Mouse (Mus musculus) limb, embryonic 15.5 days (tissue): ENCODE measurements around the gene Cfap97d1. TPM values are rescaled to one million over a fixed set of nuclear protein-coding genes. Genes with fewer than 3 reads are reported as not detected.
A peak's percentile ranks its signal among the peaks of the same experiment; 100 is the strongest.

Source experiments
- ATAC-seq: fragments of 200-750 bp; cut with Nextera tagmentation; 2 replicates; pipeline ENCODE4 v1.8.0; 2017; ENCODE audit warnings: low read depth, moderate TSS enrichment; ENCODE audit not compliant: insufficient number of reproducible peaks, low FRiP score, low TSS enrichment
- H3K27ac ChIP-seq: fragments of 300-500 bp; sonication (generic); 2 replicates; pipeline ENCODE4 v1.5.1; 2015; ENCODE audit warnings: moderate library complexity, mild to moderate bottlenecking, inconsistent platforms
- H3K27me3 ChIP-seq: fragments of 300-500 bp; sonication (generic); 2 replicates; pipeline ENCODE4 v1.6.1; 2015; ENCODE audit warnings: inconsistent platforms
- H3K36me3 ChIP-seq: fragments of 300-500 bp; sonication (generic); 2 replicates; pipeline ENCODE4 v1.6.1; 2015; ENCODE audit warnings: inconsistent platforms
- H3K4me1 ChIP-seq: fragments of 300-500 bp; sonication (generic); 2 replicates; pipeline ENCODE4 v1.6.1; 2015; ENCODE audit warnings: inconsistent platforms
- H3K4me2 ChIP-seq: fragments of 300-500 bp; sonication (generic); 2 replicates; pipeline ENCODE4 v1.6.1; 2015; ENCODE audit warnings: mild to moderate bottlenecking, inconsistent platforms
- H3K4me3 ChIP-seq: fragments of 300-500 bp; sonication (generic); 2 replicates; pipeline ENCODE4 v1.5.1; 2015; ENCODE audit warnings: mild to moderate bottlenecking, inconsistent platforms
- H3K9ac ChIP-seq: fragments of 300-500 bp; sonication (generic); 2 replicates; pipeline ENCODE4 v1.6.1; 2015; ENCODE audit warnings: inconsistent platforms
- H3K9me3 ChIP-seq: fragments of 300-500 bp; sonication (generic); 2 replicates; pipeline ENCODE4 v1.6.1; 2016; ENCODE audit warnings: inconsistent platforms
- WGBS: fragments of 180-500 bp; shearing (Covaris S2); methylation state at CpG from one replicate; pipeline ENCODE4 v1.1.7; 2015; 5-methylcytosine and 5-hydroxymethylcytosine counted together
- polyA plus RNA-seq: library from polyadenylated mRNA; unstranded; fragments of >200 nt; fragmentation: Nextera tagmentation; extraction: Ambion mirVana; gene quantifications from 2 replicates; pipeline ENCODE4 v1.2.1, GENCODE M21; 2015

Cfap97d1 gene
- polyA plus RNA-seq, 1 experiment from 2014 or later = not detected

DNA sequence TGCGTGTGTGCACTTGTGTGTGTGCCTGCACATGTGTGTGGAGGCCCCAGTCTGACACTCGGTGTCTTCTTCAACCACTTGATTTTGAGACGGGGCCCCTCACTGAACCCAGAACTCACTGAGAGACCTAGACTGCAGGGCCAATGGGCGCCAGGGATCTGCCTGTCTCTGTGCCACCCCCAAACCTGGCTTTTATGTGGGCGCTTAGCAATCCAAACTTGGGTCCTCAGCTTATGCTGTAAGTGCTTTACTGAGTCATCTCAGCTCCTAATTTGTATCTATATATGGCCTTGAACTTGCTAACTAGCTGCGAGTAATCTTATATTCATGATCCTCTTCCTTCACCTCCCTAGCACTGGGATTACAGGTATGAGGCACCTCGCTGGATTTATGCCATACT, 8.3 kb downstream of the Cfap97d1 start:
- Histone ChIP-seq H3K27ac (no peak overlapping the region), H3K36me3 (no peaks in the 10 kb centered on the region), H3K4me1 (no peaks in the 10 kb centered on the region), H3K9me3 (no peaks in the 10 kb centered on the region), H3K4me2 (no peak overlapping the region), H3K9ac (no peak overlapping the region), H3K4me3 (no peak overlapping the region), H3K27me3 (no peaks in the 10 kb centered on the region)
- no peak for ATAC-seq
- WGBS = 88% methylated on average over 7 of the region's 7 CpGs

DNA sequence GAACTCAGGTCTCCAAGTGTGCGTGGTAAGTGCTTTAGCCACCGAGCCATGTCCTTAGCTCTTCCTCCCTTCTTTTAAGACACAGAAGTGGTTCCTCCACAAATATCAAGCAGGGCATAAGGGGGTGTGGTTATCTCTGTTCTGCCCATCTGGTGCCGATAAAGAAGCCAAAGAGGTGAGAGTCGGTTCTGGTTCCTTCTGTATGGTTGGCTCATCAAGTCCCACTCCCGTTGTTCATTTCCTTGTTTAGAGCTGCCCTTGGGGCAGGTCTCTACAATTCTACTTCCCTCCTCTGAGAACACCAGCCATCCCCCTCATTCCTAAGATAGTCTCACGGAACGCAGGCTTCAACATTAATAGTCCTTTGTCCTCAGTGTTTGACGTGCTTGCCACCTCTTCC, 10.0 kb downstream of the Cfap97d1 start:
- WGBS = 52% methylated on average over 8 of the region's 8 CpGs
- H3K4me3 ChIP-seq = no peak overlapping the region
- H3K9ac ChIP-seq = no peak overlapping the region
- H3K27me3 ChIP-seq = no peaks in the 10 kb centered on the region
- H3K27ac ChIP-seq = no peak overlapping the region
- H3K4me1 ChIP-seq = no peaks in the 10 kb centered on the region
- no peaks in the 10 kb centered on the region for H3K9me3 ChIP-seq
- no peak for ATAC-seq
- no peaks in the 10 kb centered on the region for H3K36me3 ChIP-seq
- H3K4me2 ChIP-seq = no peak overlapping the region

- WGBS = 87% methylated on average over 7 of the region's 7 CpGs
- no peaks in the 10 kb centered on the region for H3K27me3 ChIP-seq
- H3K4me3 ChIP-seq = no peak overlapping the region
These were observed 11.9 kb downstream of the Cfap97d1 start for GRCm38 (mm10) chr11:101995938-101996337.

DNA sequence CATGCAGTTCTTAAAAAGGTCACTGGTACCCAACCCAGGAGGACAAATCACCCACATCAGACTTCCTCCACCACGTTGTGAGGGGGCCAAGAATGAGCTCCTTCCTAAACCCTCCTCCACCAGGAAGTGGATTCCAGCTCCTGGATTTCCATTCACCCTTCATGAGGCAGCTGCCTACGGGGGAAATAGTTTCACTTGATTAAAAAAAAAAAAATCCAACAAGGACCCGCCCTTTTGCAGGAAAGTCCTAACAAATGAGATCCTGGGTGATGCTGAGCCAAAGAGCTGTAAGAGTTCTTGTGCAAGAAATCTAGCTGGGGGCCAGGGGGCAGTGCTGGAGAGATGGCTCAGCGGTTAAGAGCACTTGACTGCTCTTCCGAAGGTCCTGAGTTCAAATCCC, 14.2 kb downstream of the Cfap97d1 start:
- Histone ChIP-seq H3K27me3 (no peaks in the 10 kb centered on the region), H3K27ac (no peak overlapping the region), H3K4me2 (no peak overlapping the region), H3K36me3 (no peaks in the 10 kb centered on the region), H3K4me1 (no peaks in the 10 kb centered on the region), H3K9me3 (no peaks in the 10 kb centered on the region), H3K4me3 (no peak overlapping the region), H3K9ac (no peak overlapping the region)
- no peak for ATAC-seq
- WGBS = 39% methylated on average over 5 of the region's 5 CpGs

More at GRCm38 (mm10) chr11:101995938-101996337, 11.9 kb downstream of the Cfap97d1 start:
- no peaks in the 10 kb centered on the region for H3K36me3 ChIP-seq
- no peak overlapping the region for H3K27ac ChIP-seq
- H3K9me3 ChIP-seq = no peaks in the 10 kb centered on the region
- no peaks in the 10 kb centered on the region for H3K4me1 ChIP-seq
- H3K9ac ChIP-seq = no peak overlapping the region
- no peak overlapping the region for H3K4me2 ChIP-seq
- no peak for ATAC-seq

DNA sequence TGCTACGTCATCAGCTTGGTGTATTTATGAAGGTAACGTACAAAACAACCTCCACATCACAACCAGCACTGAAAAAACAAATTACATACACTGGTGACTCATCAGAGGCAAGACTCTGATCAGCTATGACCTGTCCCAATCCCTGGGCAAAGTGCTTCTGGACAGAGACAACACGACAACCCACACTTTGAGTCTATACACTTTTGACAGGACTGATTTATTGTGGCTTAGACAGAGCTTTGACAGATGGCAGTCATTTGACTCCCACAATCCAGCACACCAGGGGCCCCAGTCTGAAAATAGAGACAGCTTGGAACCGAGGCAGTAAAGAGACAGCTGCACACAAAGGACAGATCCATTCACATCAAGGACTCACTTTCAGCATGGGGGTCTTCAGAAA, 15.4 kb downstream of the Cfap97d1 start:
- H3K27ac ChIP-seq = no peak overlapping the region
- no peak for ATAC-seq
- no peaks in the 10 kb centered on the region for H3K27me3 ChIP-seq
- H3K9ac ChIP-seq = no peak overlapping the region
- no peak overlapping the region for H3K4me2 ChIP-seq
- 57% methylated on average over 4 of the region's 4 CpGs for WGBS
- H3K36me3 ChIP-seq = no peaks in the 10 kb centered on the region
- no peak overlapping the region for H3K4me3 ChIP-seq
- H3K9me3 ChIP-seq = no peaks in the 10 kb centered on the region
- no peaks in the 10 kb centered on the region for H3K4me1 ChIP-seq

- Histone ChIP-seq H3K36me3 (peaks cover 13% of the 10 kb centered on the region; the same call in 1 of the 2 replicates), H3K4me1 (no peaks in the 10 kb centered on the region), H3K9ac (no peak overlapping the region), H3K27me3 (no peaks in the 10 kb centered on the region), H3K9me3 (no peaks in the 10 kb centered on the region), H3K4me2 (no peak overlapping the region), H3K4me3 (no peak overlapping the region), H3K27ac (no peak overlapping the region)
- WGBS = 89% methylated on average over 8 of the region's 8 CpGs
- no peak for ATAC-seq
These were observed 20.2 kb downstream of the Cfap97d1 start for GRCm38 (mm10) chr11:102004251-102004650.

- peaks cover 13% of the 10 kb centered on the region; the same call in 1 of the 2 replicates for H3K36me3 ChIP-seq
These were observed 22.2 kb downstream of the Cfap97d1 start for GRCm38 (mm10) chr11:102006271-102006670.

GRCm38 (mm10) chr11:102006688-102007087, 22.6 kb downstream of the Cfap97d1 start:
- Histone ChIP-seq H3K27ac (no peak overlapping the region), H3K9ac (no peak overlapping the region), H3K4me3 (no peak overlapping the region), H3K9me3 (no peaks in the 10 kb centered on the region), H3K27me3 (no peaks in the 10 kb centered on the region), H3K4me2 (no peak overlapping the region), H3K4me1 (peaks cover 10% of the 10 kb centered on the region; the same call in 1 of the 2 replicates), H3K36me3 (peaks cover 13% of the 10 kb centered on the region; the same call in 1 of the 2 replicates)
- 88% methylated on average over 5 of the region's 5 CpGs for WGBS
- ATAC-seq = no peak

More at GRCm38 (mm10) chr11:102006271-102006670, 22.2 kb downstream of the Cfap97d1 start:
- no peak overlapping the region for H3K4me3 ChIP-seq
- H3K27ac ChIP-seq = no peak overlapping the region
- ATAC-seq = no peak
- H3K9ac ChIP-seq = no peak overlapping the region
- no peaks in the 10 kb centered on the region for H3K27me3 ChIP-seq
- H3K4me1 ChIP-seq = peaks cover 10% of the 10 kb centered on the region; the same call in 1 of the 2 replicates
- 77% methylated on average over 9 of the region's 9 CpGs for WGBS
- H3K9me3 ChIP-seq = no peaks in the 10 kb centered on the region
- H3K4me2 ChIP-seq = no peak overlapping the region

GRCm38 (mm10) chr11:102008372-102008771, 24.3 kb downstream of the Cfap97d1 start:
- Histone ChIP-seq H3K4me2 (no peak overlapping the region), H3K27me3 (no peaks in the 10 kb centered on the region), H3K36me3 (peaks cover 22% of the 10 kb centered on the region), H3K9ac (no peak overlapping the region), H3K27ac (no peak overlapping the region), H3K4me1 (peaks cover 10% of the 10 kb centered on the region; the same call in 1 of the 2 replicates), H3K9me3 (no peaks in the 10 kb centered on the region), H3K4me3 (no peak overlapping the region)
- ATAC-seq = no peak
- WGBS = 88% methylated on average over 8 of the region's 8 CpGs

DNA sequence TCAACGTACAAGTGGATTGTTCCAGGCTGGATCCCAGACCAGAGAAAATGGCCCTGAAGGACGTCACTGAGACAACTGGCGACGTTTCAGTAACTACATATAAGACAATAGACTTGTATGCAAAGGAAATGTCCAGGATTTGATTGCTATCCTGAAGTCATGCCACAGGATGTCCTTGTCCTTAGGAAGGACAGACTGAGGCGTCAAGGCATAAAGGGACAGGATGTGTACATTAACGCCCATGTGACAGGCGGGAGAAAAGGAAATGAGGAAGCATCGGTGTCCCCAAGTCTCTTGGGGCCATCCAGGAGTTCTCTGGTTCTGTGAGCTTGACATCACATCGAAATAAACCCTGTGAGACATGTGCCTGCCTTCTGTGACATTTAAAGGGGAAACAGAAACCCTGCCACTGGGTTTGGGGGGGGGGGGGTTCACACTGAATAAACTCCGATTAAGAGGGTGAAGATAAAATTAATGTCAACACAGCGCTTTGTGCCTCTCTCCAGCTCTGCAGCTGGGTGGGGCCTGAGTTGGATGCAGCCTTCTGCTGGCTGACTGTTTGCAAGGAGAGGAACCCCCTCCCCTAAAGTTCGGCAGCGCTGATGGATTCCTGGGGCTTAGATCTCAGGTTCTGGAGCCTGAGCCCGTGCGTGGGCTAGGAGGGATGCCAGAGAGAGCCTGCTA, 25.0 kb downstream of the Cfap97d1 start:
- H3K4me2 ChIP-seq = no peak overlapping the region
- 80% methylated on average over 15 of the region's 15 CpGs for WGBS
- no peak overlapping the region for H3K9ac ChIP-seq
- H3K4me1 ChIP-seq = peaks cover 10% of the 10 kb centered on the region; the same call in 1 of the 2 replicates
- ATAC-seq = no peak
- H3K27me3 ChIP-seq = no peaks in the 10 kb centered on the region
- H3K36me3 ChIP-seq = peaks cover 22% of the 10 kb centered on the region
- peak overlapping the region; percentile 5; the same call in 1 of the 2 replicates for H3K27ac ChIP-seq
- H3K9me3 ChIP-seq = no peaks in the 10 kb centered on the region
- H3K4me3 ChIP-seq = no peak overlapping the region

DNA sequence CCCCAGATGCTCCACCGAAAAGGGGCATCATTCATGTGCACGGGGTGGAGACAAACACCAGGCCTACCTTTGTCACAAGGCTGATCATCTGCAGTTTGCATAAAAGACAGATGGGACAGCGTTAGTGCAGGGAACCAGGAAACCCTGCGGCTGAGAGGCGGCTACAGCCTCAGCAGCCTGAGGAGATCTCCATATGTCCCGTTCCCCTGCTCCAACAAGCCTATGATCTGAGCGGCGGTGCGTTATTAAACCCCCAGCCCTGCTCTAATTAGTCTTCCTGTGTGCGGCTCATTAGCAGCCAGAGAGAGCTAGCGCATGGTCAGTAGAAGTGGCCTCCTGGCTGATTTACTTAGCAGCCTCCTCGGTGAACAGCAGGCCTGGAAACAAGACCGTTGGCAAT, 26.1 kb downstream of the Cfap97d1 start:
- ATAC-seq = no peak
- no peak overlapping the region for H3K4me2 ChIP-seq
- no peaks in the 10 kb centered on the region for H3K9me3 ChIP-seq
- WGBS = 33% methylated on average over 13 of the region's 13 CpGs
- no peak overlapping the region for H3K4me3 ChIP-seq
- H3K27me3 ChIP-seq = no peaks in the 10 kb centered on the region
- H3K27ac ChIP-seq = no peak overlapping the region
- H3K4me1 ChIP-seq = peaks cover 10% of the 10 kb centered on the region; the same call in 1 of the 2 replicates
- no peak overlapping the region for H3K9ac ChIP-seq
- peaks cover 22% of the 10 kb centered on the region for H3K36me3 ChIP-seq

DNA sequence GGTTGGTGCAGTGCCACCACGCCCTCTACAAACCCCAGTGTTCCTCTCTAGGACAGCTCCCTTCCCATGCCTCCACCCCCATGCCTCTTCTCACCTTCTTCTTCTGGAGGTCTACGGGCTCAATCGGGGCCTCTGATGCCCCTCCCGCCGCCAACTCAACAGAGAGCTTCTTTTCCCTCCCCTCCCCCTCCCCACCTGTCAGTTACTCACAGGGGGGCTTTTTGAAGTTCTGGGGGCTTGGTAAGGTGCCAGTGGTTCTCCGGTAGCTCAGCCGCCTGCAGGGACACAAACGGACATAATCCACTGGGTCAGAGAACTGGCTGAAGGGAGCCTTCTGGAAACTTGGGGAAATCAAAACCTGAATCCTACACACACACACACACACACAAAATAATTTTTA, 27.4 kb downstream of the Cfap97d1 start:
- H3K9me3 ChIP-seq = no peaks in the 10 kb centered on the region
- 65% methylated on average over 8 of the region's 8 CpGs for WGBS
- no peak overlapping the region for H3K9ac ChIP-seq
- no peaks in the 10 kb centered on the region for H3K27me3 ChIP-seq
- H3K4me2 ChIP-seq = no peak overlapping the region
- no peak overlapping the region for H3K27ac ChIP-seq
- ATAC-seq = no peak
- no peak overlapping the region for H3K4me3 ChIP-seq
- peaks cover 19% of the 10 kb centered on the region for H3K36me3 ChIP-seq
- peaks cover 10% of the 10 kb centered on the region; the same call in 1 of the 2 replicates for H3K4me1 ChIP-seq
